ENCODE assay signal across 17 mouse cellular contexts in the genomic region with DNA sequence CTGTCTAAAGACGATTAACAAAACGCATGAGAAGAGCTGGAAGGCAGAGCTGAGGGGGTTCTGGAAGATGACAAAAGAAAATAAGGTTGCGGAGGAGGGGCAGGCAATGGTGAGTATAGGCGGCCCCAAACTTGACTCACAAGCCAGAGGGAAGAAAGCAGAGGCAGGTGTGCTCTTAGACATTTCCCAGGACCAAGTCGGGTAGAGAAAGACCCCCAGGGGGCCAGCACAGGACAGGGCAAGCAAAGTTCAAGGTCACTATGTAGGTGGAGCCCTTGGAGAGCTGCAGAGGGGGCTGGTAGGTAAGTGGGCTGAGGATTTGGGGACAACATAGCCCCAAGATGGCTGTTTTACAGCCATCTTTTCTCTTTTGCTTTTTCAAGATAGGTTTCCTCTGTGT.
"Had no signal": no experiment of that assay in that cellular context is flagged by ENCODE, and none has a peak within 500 bp of the region (broad histone marks: within the 10 kb centered on the region; RNA-seq: fewer than 3 reads in every experiment).

No protein-coding gene starts in this region.

- H3K27me3 ChIP-seq: lung, embryonic 15.5 days; midbrain, embryonic 13.5 days; midbrain, embryonic 15.5 days; neural tube, embryonic 12.5 days; stomach, embryonic 15.5 days had no signal

- H3K9me3 ChIP-seq: lung, embryonic 15.5 days; megakaryocyte, embryonic 14.5 days; midbrain, embryonic 13.5 days; midbrain, embryonic 15.5 days; neural tube, embryonic 12.5 days; stomach, embryonic 15.5 days had no signal

- H3K4me3 ChIP-seq: lung, embryonic 15.5 days; megakaryocyte, embryonic 14.5 days; midbrain, embryonic 13.5 days; midbrain, embryonic 15.5 days; neural tube, embryonic 12.5 days; stomach, embryonic 15.5 days had no signal

- H3K27ac ChIP-seq: lung, embryonic 15.5 days; macrophage; midbrain, embryonic 13.5 days; midbrain, embryonic 15.5 days; neural tube, embryonic 12.5 days; stomach, embryonic 15.5 days; stomach, postnatal 0 days had no signal

- H3K4me2 ChIP-seq: lung, embryonic 15.5 days; midbrain, embryonic 11.5 days; midbrain, embryonic 13.5 days; midbrain, embryonic 15.5 days; neural tube, embryonic 12.5 days; stomach, embryonic 15.5 days had no signal

- ATAC-seq: lung, postnatal 0 days; midbrain, embryonic 13.5 days; midbrain, embryonic 15.5 days had no signal

- H3K4me1 ChIP-seq: lung, embryonic 15.5 days; midbrain, embryonic 13.5 days; midbrain, embryonic 15.5 days; neural tube, embryonic 12.5 days; stomach, embryonic 15.5 days had no signal

- H3K9ac ChIP-seq: lung, embryonic 15.5 days; midbrain, embryonic 13.5 days; midbrain, embryonic 15.5 days; neural tube, embryonic 12.5 days; stomach, embryonic 15.5 days had no signal

- DNase-seq: lung, adult 2 months; lung, postnatal 14 days; lung, postnatal 36 days; right cerebral cortex, postnatal 14 days; thymus, adult 2 months; thymus, postnatal 25 days; thymus, postnatal 4 days had no signal
